Mouse (Mus musculus) spleen, adult 2 months (tissue): ENCODE data around the gene Ranbp2.

ENCODE experiments used
- CTCF ChIP-seq: fragments of 200-500 bp; IDR thresholded peaks from 2 replicates; pipeline ENCODE4 v1.5.1; 2011; ENCODE audit warnings: mild to moderate bottlenecking, inconsistent platforms; ENCODE audit not compliant: insufficient read depth, insufficient read length, insufficient replicate concordance; ENCODE audit errors: extremely low read depth
- POLR2A ChIP-seq: fragments of 200-500 bp; IDR thresholded peaks from 2 replicates; pipeline ENCODE4 v1.6.1; 2011; ENCODE audit warnings: low read depth, low read length, inconsistent platforms

GRCm38 (mm10) chr10:58427930-58428329 is 18.8 kb upstream of the Ranbp2 start:
- TF ChIP-seq CTCF (no peak), POLR2A (no peak)
